Mouse (Mus musculus): ENCODE results near the gene Cox19. TPM values are rescaled to one million over a fixed set of nuclear protein-coding genes. Genes with fewer than 3 reads are reported as not detected.
"Not testable (repeated sequence)": the region's sequence is repeated elsewhere in the genome, so short reads cannot be mapped to it uniquely, and the experiment has no call there.

Cox19 gene
- total RNA-seq (2022), result 10 to 100 TPM; 46.5 to 60.3 (median 57.4) TPM

DNA sequence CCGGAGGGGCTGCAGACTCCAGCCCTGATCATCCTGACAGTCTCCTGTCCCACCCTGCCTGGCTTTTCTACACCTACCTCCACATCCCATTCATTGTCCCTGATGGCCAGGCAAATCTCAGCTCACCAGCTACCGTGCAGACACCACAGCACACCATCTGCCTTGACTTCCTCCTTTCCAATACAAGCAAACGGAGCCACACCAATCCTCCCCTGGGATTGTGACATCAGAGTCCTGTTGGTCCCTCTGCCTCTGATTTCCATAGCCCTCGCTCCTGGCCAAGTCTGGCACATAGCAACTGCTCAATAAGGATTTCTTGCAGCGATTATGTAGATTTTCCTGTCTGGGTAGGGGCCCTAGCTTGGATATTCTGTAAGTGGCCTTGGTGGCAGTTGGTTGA lies at the start of gene Cox19:
Cox19 (minus strand) TSS at position 285 of the 400 bp plus-strand sequence.
- no peak for DNase-seq (ENCODE audit: low spot score in 2 of 2)

DNA sequence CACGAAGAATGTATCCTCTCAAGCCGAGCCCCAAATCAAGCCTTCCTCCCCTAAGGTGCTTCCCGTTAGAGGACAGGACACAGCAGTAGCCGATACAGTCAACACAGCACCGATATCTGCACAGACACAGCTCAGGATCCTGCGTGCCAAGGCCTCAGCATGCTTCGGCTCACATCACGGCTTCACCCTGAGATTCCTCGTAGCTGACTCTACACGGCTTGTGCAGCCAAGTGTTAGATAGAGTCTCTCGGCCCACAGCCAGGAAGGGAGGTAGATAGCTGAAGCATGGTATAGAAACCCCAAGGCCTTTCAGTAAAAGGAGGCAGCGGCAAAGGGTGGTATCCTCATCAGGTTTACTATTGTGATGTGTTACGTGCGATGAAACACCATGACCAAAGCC lies 48.8 kb upstream of the Cox19 start:
- no peak for DNase-seq (ENCODE audit: low spot score in 2 of 2)

DNA sequence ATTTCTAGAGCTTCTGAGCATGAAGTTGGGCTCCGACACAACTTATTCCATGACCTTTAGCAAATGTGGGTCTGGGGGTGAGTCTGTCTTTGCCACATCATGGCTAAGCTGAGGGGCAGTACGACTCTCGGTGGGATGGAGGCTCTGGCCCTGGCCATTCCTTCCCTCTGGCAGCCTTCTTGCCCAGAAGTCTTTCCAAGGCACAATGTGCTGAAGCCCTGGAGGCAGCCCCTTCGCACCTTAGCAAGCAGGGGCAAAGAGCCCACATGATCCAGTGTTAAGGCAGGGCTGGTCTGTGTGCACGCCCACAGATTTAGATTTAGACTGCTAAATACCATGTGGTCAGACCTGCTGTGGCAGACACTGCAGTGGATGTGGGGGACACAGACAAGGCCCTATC lies 47.6 kb upstream of the Cox19 start:
- no peak for DNase-seq (ENCODE audit: low spot score in 2 of 2)

DNA sequence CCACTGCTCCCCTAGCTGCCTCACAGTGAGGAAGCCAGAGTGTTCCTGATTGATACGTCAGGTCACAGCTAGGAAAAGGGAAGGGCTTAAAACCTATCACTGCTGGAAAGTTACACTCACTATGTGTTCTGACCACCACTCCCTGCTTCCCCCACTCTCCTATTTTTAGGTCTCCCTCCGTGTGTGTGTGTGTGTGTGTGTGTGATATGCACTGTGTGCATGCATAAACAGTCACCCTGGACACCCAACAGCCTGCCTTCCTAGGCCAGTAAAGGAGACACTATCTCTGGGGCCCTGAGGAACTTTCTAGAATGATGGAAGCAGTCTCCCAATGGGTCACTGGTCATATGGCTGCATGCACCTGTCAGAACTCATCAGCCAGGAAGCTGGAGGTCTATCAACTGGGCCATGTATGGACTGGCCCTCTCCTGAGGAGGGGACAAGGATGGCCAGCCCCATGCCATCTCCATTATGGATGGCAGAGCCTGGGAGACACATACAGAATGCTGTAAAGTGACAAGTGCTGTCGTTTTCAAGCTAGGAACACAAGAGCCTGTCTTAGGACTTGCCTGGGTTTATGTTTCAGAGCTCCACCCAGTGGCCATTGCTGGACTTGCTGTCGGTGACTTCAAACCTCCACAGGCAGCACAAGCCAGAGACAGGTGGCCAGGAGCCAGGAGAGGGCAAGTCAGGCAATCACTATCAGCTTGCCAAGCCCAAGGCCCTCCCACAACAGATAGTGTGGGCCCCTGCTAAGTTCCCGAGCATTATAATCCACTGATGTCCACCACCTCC lies 46.9 kb upstream of the Cox19 start:
- peak; percentile 95 to 97 for DNase-seq (ENCODE audit: low spot score in 2 of 2)

DNA sequence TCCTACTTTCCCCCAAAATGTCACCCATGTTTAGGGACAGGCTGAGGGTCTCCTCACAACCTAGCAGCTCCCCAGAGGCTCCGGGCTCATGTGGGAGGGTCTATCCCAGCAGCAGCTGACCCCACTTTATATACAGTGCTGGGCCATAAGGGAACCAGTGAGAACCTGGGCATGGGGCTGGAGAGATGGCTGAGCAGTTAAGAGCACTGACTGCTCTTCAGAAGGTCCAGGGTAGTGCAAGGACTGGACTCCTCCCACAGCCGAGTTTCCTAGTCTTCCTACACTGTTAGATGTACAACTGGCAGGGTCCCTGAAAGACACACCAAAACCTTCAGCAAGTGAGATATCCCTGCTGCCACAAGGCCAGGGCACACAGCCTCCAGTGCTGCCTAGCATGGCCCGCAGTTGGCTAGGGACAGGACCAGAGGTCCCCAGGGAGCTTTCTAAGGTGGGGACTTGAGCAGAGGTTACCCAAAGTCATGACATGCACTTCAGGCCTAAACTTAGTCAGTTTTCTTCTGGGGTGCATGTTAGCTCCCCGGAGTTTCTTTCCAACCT lies 46.2 kb upstream of the Cox19 start:
- no peak for DNase-seq (ENCODE audit: low spot score in 2 of 2)

DNA sequence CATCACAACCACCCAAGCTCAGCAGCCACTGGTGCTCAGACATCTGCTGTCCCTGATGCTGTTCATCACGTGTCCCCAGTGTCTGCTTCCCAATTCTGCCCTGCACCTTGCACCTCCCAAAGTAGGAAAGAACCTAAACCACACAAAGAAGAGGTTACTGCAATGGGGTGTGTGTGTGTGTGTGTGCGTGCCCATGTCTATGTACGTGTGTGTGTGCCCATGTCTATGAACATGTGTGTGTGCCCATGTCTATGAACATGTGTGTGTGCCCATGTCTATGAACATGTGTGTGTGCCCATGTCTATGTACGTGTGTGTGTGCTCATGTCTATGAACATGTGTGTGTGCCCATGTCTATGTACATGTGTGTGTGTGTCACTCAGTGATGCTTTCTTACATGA lies 44.3 kb upstream of the Cox19 start:
- DNase-seq (ENCODE audit: low spot score in 2 of 2), result no peak

DNA sequence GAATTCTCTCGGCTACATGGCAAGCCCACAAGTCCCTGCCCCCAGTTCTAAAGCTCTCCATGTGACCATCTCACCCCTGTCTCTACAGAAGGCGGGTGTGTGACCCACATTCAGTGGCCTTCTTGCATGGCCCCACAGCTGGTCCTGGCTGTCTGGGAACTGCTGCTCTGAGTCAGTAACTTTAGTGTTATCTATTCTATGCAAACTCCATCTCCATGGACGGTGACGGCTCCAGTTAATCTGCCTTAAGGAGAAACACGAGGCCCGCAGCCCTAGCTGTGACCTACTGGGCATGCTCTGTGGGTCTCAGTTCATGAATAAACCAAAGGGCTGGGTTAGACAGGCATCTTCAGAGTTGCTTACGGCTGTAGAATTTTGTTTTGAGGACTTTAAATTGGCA lies 43.2 kb upstream of the Cox19 start:
- DNase-seq (ENCODE audit: low spot score in 2 of 2), result no peak

DNA sequence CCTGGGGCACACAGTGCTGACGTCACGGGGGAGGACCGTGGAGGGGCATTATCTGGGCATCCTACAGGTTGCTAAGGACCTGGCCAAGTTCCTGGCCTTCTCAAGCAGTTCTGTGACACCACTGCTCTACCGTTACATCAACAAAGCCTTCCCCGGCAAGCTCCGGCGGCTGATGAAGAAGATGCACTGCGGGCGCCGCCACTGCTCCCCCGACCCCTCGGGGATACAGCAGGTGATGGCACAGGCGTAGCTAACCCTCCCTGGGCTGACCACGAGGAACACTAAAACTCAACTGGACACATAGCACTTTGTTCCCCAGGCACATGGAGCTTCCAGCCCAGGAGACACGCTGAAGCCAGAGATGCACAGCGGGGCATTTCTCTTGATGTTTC lies 42.0 kb upstream of the Cox19 start:
- no peak for DNase-seq (ENCODE audit: low spot score in 2 of 2)

DNA sequence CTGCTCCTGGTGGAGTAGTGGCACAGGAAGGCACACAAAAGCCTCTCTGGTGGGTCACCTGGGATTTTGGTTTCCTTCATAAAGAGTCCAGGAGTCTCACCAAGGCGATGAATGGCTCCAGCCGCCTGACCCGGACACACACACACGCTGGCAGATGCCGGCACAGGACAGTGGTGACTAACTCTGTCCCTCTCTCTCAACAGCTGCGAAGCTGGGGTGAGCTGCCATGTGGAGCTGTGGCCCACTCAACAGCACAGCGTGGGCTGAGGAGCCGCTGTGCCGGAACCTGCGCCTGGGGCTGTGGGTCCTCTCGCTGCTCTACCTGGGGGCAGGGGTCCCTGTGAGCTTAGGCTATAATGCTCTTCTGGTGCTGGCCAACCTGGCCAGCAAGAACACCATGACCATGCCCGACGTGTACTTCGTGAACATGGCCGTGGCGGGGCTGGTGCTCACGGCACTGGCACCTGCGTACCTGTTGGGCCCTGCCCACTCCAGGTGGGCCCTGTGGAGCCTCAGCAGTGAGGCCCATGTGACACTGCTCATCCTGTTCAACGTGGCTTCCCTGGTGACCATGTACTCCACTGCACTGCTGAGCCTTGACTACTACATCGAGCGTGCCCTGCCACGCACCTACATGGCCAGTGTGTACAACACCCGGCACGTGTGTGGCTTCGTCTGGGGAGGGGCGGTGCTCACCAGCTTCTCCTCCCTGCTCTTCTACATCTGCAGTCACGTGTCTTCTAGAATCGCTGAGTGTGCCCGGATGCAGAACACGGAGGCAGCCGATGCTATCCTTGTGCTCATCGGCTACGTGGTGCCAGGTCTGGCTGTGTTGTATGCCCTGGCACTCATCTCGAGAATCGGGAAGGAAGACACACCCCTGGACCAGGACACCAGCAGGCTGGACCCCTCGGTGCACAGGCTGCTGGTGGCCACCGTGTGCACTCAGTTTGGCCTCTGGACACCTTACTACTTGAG lies 41.3 kb upstream of the Cox19 start:
- DNase-seq (ENCODE audit: low spot score in 2 of 2), result no peak

DNA sequence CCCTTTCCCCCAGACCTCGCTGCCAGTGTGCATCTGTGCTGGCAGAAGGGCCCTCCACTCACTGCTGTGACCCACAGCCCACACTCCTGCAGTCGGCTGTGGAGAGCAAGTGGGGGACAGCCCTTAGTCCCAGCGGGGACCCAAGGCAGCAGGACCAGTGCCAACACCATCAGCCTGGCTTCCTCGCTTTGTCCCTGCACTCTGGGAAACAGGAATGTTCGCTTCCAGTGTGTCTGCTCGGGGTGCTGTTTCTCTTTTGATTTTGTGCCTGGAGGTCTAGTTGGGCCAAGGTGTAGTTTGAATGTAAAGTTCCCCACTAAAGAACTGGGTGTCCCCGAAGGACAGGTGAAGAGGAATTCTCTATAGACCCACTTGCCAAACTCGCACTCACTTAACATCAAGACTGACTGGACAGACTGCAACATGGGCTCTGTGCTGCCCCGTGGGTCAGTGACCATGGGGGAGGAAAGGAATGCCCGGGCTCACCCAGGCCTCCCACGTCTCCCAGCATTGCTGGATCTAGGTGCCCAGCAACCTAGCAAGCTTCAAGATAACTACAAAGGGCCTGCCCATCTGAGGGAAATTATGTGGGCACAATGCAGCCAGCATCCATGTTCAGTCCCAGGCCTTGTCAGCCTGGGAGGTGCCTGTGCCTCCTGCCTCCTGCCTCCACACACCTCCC lies 40.2 kb upstream of the Cox19 start:
- DNase-seq (ENCODE audit: low spot score in 2 of 2), result no peak

DNA sequence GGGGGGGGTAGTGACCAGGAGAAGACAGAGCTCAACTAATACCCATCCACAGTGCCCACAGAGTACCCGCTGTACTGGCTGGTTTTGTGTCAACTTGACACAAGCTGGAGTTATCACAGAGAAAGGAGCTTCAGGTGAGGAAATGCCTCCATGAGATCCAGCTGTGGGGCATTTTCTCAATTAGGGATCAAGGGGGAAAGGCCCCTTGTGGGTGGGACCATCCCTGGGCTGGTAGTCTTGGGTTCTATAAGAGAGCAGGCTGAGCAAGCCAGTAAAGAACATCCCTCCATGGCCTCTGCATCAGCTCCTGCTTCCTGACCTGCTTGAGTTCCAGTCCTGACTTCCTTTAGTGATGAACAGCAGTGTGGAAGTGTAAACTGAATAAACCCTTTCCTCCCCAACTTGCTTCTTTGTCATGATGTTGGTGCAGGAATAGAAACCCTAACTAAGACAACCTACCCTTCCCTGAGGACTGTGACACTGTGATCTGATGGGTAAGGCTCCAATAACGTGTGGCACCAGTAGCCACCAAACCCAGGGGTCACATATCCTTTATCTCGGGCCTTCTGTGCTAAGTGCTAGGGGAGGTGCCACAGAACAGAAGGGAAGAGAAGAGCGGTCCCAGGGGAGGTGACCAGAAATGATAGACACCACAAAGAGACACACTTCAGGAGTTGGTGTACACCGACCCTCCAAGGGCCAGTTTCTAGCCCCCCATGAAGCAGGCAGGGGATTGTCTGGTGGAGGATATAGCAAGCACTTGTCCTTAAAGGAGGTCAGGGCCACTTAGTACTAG lies 39.3 kb upstream of the Cox19 start:
- not testable (repeated sequence) for DNase-seq (ENCODE audit: low spot score in 2 of 2)

DNA sequence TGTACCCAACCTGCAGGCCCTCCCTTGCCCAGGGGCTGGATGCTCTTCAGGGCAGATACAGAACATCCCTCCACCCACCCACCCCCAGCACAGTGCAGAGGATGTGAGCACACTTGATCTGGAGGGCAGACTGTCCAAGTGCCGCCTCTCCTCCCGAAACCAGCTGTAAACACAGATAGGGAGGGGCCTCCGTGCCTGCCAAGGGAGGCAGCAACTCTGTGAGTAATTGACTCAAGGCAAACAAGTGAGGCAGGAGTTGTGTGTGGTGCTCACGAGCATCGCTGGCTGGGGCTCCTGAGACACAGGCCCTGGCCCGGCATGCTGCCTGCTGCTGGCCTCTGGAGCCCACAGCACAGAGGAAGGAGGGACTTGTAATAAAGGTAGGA lies 38.5 kb upstream of the Cox19 start:
- peak; percentile 66 to 80 for DNase-seq (ENCODE audit: low spot score in 2 of 2)

DNA sequence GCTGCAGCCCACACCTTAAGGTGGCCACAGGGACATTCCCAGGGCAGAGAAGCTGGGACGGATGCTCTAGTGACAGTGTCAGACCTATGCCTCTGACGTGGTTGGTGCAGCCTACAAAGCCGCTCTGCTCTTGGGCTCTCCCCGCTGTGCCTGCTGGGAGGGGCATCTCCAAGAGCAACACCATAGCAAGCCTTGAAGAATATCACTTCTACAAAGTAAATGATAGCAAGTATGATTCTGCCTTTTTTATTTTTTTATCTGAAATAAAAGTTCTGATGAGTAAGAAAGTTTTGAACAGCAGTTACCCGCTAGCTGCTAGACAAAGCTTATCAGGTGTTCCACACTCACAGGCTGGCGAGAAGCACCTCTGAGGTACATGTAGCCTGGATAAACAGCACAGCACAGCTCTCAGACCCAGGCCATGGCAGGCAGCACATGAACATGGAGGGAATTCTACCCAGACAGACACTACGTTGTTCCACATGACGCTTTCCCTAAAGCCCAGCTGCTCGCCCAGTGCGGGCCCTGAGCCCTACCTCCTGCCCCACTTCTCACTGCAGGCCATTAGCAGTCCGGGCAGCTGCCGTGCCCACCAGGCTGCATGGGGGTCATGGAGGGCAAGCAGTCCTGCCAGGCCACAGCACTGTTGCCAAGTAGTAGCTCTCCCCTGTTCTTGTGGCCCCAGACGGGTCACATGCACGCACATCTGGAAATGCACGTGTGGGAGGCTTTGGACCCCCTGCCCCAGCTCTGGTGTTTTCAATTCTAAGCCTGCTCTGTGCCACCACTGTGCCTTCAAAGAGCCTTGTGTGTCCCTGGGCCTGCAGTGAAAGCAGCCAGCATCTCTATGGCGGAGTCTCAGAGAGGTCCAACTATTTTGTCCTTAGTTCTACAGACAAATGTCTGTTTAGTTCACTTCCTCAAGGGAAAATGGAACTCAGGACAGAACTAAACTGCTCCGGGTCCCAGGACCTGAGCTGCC lies 37.8 kb upstream of the Cox19 start:
- peak; percentile 29 to 54 for DNase-seq (ENCODE audit: low spot score in 2 of 2)

DNA sequence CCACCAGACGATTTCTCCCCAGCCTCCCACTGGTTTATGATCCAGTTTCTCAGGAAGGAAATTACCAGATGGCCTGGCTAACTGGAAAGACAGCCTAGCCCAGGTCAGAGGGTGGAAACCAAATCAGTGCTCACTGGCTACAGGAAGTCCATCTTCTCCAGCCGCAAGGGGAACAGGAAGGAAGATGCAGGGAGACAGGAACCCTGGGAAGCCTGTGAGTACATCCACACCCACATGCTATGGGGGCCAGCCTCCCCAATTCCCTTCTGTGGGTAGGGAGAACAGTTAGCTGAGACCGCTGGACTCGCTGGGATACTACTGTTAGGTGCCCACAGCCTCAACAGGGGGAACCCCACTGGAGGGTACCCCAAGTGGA lies 37.0 kb upstream of the Cox19 start:
- no peak for DNase-seq (ENCODE audit: low spot score in 2 of 2)

DNA sequence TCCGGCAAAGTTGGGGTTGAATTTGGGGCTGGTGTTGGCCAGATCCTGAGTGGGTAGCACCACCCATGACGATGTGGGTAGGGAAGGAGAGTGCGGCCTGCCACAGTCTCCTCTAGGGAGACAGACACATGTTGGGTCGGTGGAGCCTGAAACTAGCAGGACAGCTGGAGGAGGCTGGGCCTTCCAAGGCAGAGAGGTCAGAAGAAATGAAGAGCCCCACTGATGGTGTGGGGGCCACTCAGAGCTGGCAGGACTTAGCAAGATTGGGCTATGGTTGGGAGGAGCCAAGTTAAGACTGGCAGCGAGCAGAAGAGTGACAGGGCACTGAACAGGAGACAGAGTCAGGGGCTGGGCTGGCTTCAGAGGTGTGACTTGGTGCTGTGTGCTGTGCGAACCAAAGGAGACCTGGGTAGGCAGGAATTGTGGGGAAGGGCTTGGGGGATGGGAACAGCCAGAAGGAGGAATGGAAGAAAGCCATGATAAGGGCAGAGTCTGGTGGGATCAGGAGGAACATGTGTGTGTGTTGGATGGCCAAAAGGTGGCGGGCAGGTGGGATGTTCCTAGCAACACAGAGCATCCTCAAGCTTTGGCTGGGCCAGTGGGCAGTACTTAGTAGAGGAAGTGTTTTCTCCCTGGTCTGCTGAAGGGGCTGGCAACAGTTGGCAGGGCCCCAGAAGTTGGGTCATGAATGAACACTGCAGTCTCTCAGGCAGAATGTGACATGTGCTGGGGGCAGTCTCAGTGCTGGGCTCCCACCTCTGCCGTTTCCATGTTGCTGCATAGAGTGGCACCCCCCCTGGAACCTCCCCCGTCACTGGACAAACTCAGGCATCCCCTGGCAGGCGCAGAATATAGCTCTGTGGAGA lies 36.3 kb upstream of the Cox19 start:
- no peak for DNase-seq (ENCODE audit: low spot score in 2 of 2)

DNA sequence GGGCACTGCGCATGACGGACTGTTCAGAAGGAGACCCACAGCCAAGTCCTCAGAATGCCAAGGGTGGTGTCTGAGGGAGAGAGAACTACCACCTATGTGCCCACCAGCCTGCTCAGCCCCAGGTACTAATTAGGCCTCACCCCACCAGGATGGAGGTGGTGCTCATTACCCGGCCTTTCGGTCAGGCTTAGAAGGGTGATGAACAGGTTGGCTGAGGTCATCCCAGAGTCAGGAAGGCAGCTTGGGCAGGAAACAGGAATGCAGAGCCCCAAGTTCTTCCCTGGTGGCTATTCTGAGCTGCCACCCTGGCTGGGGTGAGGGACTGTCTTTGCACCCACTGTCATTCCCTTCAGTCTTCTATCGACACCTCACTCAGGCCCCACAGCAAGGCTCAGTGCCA lies 34.8 kb upstream of the Cox19 start:
- DNase-seq (ENCODE audit: low spot score in 2 of 2), result no peak

DNA sequence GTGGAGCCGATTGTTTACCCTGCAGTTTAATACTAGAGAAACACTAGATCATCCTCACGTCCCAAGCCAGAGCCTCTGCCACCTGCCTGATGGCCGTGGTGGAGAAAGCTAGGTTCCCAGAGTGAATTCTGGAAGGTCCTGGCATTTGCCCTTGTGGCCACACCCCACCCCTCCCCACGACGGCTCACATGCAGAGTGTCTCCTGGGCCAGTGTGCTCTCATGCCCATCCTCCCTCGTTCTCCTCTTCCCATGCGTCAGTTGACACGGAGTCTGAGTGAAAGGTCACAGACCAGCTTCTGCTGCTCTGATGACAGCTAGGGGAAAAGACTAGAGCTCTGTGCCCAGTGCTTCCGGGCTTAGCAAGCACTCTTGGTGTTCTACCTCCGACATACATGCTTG lies 33.3 kb upstream of the Cox19 start:
- peak; percentile 66 to 79 for DNase-seq (ENCODE audit: low spot score in 2 of 2)

DNA sequence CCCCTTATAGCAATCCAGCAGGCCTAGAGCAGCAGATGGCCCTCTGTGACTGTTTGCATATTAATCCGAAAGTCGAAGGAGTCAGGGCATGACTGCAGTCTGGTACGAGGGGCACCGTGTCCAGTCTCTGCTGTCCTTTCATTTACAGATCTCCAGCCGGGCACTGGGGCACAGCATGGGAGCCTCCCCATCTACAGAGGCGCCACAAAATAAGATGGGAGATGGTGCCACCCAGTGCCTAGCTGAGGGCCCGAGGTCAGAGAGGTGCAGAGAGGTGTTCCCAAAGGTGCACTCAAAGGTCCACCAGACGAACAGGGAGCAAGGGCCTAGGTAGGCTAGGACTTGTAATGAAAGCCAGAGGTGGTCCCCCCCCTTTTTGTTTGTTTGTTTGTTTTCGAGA lies 32.0 kb upstream of the Cox19 start:
- no peak for DNase-seq (ENCODE audit: low spot score in 2 of 2)

DNA sequence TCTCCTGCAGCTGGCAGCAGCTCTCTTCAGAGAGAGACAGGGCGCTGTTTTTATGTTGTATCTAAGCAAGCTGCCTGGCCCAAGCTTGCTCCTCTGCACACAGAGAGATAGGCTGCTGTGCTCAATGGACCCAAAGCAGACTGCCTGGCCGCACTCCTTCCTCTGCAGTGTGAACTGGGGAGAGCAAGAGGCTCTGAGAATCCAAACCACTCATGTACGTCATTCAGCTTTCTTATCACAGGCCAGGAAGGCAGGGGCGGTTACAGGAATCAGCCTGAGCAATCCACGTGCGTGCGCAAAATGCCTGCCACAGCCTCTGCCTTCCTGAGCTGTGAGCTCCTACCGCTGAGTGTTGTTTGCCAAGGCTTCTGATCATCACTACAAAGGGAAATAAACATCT lies 31.5 kb upstream of the Cox19 start:
- no peak for DNase-seq (ENCODE audit: low spot score in 2 of 2)

Data from gastrocnemius, adult 8-10 months (tissue).